Mouse (Mus musculus) T-cell, adult 2 months (primary cell): Measurements from ENCODE around the gene Tbc1d21.

Source experiments
- DNase-seq: peaks from one replicate; pipeline ENCODE4 v3.0.0; 2022; ENCODE audit warnings: low spot score

Tbc1d21 gene

DNA sequence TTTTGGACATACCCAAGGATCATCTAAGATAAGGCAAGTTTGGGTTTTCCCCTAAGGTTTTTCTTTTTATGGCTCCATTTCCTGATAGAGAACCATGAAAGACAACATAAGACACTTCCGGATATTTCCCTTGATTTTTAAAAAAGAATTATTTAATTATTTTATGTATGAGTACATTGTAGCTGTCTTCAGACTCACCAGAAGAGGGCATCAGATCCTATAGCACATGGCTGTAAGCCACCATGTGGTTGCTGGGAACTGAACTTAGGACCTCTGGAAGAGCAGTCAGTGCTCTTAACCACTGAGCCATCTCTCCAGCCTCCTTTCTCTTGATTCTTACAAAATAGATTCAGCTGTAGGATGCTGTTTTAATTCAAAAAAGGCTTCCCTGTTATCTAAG is 28.5 kb downstream of the Tbc1d21 start:
- DNase-seq, result no peak

DNA sequence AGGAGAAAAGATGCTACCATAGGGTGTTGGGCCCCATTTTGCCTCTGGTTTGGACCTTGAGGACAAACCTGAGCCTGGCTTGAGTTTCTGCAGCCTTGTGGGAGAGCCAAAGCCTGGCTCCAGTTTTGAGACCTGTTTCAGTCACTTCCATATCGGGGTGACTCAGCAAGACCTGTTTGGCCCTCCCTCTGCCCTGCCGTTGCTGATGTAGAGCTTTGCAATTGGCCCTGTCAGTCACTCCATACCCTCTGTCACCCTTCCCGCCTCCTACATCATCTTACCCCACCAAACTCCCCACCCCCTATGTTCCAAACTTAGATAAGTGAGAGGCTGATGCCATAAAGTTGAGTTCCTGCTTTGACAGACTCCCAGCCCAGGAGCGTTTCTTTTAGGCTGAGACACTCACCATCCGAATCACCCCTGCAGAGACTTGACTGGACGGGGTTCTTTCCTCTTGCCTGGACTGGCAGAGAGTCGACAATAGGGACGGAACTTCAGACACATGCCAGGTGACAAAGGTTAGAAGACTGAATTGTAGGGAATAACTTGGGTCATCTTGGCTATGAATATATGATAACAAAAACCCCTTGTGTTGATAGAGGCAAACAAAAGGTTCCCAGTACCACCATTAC is 33.5 kb downstream of the Tbc1d21 start:
- no peak for DNase-seq

DNA sequence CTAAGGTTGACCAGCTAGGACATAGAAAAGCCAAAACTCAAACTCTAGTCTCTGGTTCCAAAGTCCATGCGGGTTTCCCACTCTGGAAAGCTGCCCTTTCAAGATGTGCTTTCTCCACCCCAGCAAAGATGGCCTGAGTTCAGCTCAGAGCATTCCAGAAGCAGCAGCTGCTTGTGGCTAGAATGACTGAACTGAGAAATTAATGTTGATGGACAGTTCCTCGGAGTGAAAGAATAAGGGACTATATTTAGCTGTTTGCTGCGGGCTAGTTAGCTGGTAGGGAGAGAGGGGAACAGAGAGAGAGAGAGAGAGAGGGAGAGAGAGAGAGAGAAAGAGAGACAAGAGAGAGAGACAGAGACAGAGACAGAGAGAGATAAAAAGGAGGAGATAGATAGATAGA is 39.0 kb downstream of the Tbc1d21 start:
- DNase-seq, result no peak

DNA sequence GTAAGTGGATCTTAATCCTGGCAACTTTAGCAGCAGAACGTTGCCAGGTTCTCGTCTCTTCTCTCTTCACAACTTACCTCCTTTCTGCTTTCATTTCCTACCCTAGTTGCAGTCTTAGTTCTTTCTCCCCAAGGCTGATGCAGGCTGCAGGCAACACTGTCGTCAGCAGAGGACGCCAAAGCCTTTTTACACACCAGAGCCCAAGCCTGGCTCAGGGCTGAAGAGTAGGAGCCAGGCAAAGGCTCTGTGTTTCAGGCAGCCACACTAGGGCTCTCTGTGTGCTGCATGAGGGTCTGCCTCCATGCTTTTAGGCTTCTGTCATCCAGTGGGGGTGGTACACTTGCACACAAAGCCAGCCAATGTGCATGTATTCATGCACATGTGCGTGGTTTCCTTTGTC is 40.0 kb downstream of the Tbc1d21 start:
- no peak for DNase-seq

DNA sequence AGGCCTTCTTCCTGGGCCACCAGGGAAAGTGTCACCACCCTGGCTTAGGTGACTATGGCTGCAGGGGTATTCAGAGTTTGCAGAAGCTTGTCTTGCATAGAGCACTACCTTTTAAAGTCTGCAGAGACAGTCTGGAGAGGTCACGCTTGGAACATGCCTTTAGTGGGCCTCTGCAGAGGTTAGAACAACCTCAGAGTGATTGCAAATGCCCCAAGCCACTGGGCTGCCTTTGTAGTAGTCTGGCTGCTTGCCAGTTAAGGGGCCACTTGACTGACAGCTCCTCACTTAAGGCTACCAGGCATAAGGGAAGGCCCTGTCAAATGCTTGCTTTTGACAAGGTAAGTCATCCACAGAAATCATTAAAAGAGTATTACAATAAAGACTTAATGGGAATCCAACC is 42.9 kb downstream of the Tbc1d21 start:
- DNase-seq, result no peak

DNA sequence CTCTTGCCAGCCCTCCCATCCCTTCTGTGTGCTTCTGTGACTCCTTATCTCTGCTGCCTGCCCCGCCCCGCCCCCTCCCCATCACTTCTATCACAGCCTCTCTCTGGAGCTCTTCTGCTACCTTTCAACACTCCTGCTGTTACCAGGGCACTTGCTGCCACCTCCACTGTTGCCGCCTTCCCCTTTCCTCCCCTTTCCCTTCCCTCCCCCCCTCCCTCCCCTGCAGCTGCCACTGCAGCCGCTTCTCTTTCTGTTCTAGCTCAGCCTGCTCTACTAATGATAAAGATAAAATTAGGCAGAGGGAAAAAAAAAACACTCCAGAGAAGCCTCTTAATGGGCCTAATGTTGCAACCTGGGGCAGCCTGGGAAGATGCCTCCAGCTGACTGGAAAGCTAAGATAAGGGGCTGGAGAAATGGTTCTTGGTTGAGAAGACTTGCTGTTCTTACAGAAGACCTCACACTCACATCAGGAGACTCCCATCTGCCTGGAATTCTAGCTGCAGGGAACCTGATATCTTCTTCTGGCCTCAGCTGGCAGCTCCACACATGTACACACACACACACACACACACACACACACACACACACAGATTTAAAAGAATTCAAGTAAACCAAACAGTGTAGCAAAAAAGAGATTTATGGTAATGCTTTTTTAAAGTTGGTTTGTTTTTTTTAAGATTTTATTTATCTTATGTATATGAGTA is 43.6 kb downstream of the Tbc1d21 start:
- DNase-seq, result no peak

DNA sequence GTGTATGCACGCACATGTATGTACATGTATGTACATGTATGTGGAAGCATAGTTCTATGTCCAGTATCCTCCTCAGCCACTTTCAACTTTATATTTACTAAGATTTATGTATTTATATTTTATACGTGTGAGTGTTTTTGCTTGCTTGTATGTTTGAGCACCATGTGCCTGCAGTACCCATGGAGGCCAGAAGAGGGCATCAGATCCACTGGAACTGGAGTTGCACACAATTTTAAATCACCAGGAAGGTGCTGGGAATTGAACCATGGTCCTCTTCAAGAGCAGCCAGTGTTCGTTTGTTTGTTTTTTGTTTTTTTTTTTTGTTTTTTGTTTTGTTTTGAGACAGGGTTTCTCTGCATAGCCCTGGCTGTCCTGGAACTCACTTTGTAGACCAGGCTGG is 48.6 kb downstream of the Tbc1d21 start:
- no peak for DNase-seq

DNA sequence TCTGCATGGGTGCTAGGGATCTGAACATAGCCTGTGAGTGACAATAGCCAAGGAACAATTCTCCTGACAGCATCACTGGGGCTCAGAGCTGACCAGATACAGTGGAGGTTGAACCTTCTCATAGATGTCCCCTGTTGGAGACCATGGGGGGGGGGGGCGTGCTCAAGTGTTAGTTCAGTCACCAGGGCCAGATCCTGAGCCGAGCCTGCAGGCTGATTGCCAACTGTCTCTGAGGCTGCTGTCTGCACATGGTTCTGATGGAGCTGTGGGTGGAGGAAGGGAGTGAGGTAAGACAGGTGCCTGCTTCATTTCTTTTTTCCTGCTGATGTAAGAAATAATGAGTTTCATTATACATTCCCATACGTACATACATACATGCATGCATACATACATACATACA is 51.9 kb downstream of the Tbc1d21 start:
- no peak for DNase-seq

DNA sequence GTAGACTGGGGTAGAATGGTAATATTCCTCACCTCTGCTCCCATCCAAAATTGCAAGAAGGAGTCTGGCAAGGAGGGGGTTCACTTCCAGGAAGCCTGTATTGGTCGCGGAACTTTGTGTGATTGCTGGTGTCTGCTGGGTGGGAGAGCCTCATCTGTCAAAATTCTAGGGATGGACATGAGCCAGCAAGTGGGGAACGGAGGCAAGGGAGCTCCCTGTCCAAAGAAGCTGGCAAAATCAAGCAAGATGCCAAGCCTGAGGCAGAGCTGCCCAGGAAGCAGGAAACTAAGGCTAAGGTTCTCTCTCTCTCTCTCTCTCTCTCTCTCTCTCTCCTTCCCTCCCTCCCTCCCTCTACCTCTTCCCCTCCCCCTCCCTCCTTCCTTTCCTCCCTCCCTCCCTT is 52.9 kb downstream of the Tbc1d21 start:
- no peak for DNase-seq

DNA sequence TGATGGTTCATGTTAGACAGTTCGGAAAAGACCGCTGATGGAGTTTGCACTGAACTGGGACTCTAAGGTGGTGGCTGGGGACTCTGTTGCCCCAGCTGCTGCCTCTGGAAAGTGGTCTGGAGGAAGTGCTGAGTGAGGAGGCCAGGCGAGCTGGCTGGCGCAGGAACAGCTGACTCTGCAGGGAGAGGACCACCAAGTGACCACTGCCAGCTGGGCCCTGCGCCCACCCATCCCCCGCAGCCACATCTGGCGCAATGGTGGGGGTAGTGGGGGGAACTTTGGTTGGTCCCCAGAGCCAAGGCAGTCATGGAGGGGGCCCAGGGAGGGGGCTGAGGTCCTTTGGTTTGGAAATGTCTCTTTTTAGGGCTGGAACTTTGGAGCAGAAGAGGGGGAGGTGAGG is 53.5 kb downstream of the Tbc1d21 start:
- DNase-seq, result no peak

DNA sequence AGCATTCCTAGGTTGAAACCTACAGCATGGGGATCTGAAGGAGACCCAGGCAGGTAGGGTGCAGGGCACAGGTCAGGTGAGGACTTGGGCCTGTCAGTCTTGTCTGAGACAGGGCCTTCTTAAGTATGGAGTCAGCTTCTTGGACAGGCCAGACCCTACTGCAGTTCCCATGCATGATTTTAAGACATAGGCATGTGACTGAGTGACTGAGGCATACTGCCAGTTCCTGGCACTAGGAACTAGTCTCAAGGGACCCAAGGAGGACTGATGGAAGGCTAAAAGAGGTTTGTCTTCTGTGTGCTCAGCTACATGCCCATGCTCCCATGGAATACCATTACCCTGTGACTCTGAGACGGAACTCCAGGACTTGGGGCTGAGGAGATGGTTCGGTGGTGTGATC is 54.4 kb downstream of the Tbc1d21 start:
- no peak for DNase-seq

DNA sequence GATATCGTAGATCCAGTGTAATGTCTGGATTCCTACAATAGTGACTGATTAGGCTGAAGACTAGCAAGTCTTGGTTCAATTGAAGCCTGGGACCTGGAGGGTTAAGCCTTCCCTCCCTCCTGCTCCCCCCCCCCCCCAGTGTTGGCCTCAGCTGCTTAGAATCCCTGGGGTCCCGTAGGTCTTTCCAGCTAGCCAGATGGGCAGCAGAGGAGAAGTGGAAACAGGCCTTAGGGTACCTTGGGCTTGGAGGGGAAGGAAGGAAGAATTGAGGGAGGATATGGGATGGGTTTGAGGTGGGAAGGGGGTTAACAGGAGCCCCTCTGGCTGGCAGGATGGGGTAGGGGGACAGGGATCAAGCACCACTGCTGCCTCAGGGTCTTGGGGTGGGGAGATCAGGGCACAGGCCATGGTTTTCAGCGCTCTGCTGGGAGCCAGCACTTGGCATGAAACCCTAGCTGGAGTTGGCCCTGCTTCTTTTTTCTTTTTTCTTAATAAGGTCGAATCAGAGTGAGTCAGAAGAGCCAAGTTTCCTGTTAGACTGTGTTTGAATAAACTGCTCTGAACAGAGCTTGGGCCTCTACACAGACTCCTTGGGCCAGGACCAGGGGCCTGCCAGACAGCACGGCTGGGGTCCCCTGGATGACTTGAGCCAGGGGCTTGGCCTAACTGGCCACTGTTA is 55.4 kb downstream of the Tbc1d21 start:
- no peak for DNase-seq

DNA sequence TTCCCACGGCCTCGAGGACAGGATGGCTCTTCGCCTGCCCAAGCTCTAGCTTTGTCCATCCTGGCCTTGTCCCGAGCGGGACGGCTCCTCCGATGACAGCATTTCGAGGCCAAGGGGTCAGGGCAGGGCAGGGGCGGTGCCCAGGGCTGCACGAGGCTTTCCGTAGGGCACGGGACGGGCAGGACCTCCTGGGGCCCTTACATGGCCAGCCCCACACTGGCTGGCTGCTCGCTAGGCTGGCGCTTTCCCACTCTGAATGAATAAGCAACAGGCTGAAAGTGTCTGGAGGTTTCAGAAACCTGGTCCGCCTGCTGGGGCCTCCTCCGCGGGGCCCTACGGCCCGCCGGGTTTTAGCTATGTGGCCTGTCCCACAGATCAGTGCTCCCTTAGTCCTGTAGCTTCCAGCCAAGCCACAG is 57.3 kb downstream of the Tbc1d21 start, which contains the start of gene Loxl1:
Gene Loxl1 (minus strand): TSS at position 243 of the 416 bp plus-strand sequence.
- DNase-seq, result no peak

DNA sequence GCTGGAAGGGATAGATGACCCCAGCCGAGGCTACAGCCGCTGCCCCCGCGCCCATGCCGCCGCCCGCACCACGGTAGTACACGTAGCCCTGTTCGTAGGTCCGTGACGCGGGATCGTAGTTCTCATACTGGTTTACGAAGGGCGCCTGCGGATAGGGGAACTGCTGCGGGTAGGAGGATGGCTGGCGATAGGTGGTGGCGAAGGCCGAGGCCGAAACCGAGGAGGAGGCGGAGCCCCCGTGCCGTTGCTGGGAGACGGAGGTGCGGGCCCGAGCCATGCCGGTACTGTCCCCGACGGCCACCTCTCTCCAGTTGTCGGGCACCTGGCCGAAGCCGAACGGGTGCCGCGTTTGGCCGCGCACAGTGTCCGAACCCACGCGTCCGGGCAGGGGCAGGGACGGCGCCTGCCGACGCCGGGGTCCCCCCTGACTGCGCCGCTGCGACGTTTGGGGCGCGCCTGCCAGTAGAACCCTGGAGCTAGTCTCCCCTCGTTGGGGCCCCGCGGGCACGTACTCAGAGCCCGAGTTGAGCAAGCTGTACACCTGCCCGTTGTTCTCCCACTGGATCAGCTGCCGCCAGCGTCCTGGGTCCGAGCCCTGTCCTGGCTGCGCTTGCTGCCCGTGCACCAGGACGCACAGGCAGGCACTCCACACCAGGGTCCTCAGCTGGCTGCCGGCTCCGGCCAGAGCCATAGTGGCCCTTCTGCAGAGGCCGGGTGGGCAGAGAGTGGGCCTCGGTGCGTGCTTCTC is 57.9 kb downstream of the Tbc1d21 start:
- no peak for DNase-seq

DNA sequence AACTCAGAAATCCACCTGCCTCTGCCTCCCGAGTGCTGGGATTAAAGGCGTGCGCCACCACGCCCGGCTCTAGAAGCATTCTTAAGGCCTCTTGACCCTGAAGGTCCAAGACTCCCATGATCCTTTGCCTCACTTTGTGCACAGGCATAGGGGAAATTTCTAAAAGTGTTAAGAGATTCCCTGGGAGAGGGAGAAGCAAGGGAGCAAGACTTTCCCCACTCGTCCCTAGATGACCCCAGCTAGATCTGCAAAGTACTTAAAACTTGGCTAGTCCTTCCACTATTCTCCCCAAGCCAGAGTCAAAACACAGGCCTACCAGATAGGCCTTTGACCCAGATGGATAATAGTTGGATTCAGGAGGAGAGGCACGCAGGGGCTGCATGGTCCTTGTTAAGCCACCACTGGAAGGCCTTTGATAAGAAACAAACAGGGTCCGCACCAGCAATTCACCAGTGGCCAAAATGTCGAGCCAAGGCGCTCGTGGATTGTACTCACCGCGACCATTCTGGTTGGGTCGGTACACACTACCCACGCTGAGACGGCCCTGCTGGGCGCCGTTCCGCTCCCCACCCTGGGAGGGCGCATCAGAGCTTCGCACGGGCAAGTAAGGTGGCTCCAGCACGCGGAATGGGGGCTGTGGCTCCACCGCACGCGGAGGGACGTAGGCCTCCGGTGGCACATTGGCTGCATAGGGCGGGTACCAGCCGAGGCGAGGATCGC is 58.9 kb downstream of the Tbc1d21 start:
- DNase-seq, result no peak

DNA sequence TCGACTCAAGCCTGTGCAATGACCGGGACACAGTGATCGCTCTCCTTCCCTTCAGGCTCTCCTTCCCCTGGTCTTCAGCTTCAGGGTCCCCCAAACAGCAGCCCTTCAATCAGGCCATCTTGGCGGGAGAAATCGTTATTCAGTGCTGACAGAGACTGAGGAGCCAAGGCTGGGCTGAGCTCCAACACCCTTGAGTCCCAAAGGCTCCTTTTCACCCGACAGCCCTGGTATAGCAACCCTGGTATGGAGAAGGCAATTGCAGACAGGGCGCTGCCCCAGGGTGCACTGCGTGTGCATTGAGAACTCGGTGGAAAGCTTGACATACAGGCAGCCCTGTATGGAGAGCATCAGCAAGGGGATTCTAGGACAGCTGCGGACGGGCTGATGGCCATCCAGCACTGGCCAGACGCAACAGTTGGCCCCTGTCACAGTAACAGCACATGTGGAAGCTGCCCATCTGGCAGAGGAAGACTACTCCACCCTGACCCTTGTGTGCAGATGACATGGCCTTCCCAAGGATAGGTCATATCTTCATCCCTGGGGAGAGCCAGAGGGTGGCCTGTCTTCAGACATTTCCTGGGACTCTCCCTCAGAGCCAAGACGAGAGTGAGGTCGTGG is 60.1 kb downstream of the Tbc1d21 start:
- DNase-seq, result no peak
